Mouse (Mus musculus): Measurements from ENCODE around the gene Mgst1.

GRCm38 (mm10) chr6:138163920-138164319, 23.8 kb downstream of the Mgst1 start:
- no peak for TF ChIP-seq MAFK (IDR thresholded peaks at IDR 0.05; ENCODE audit: insufficient replicate concordance, low read length)
- TF ChIP-seq POLR2A (IDR thresholded peaks at IDR 0.05; ENCODE audit: low read depth, low read length), result no peak
- TF ChIP-seq RCOR1 (conservative IDR thresholded peaks at IDR 0.05; ENCODE audit: low read depth, low read length), result no peak
